Mouse (Mus musculus) liver, adult 2 months (tissue): ENCODE measurements around the gene Kat8. TPM values are rescaled to one million over a fixed set of nuclear protein-coding genes. Genes with fewer than 3 reads are reported as not detected.

ENCODE experiments used
- DNase-seq: peaks from one replicate; pipeline ENCODE4 v3.0.0-alpha.2; 2011; ENCODE audit warnings: low read depth, low spot score; ENCODE audit errors: extremely low read depth
- H3K27ac ChIP-seq: fragments of 200-500 bp; replicated peaks from 2 replicates; pipeline ENCODE4 v1.5.1; 2012; ENCODE audit warnings: low read depth, mild to moderate bottlenecking, control low read depth, inconsistent platforms, low read length; ENCODE audit not compliant: insufficient read depth
- H3K27me3 ChIP-seq: fragments of 200-500 bp; 2 replicates; pipeline ENCODE4 v1.6.1; 2012; ENCODE audit warnings: mild to moderate bottlenecking, moderate library complexity, low read length, inconsistent platforms; ENCODE audit not compliant: control insufficient read depth, insufficient read depth
- H3K36me3 ChIP-seq: fragments of 200-500 bp; 2 replicates; pipeline ENCODE4 v1.6.1; 2012; ENCODE audit warnings: low read length, inconsistent platforms; ENCODE audit not compliant: control insufficient read depth, insufficient read depth
- H3K4me1 ChIP-seq: fragments of 200-500 bp; 2 replicates; pipeline ENCODE4 v1.6.1; 2011; ENCODE audit warnings: low read length; ENCODE audit not compliant: control insufficient read depth, insufficient read depth
- H3K4me3 ChIP-seq: fragments of 200-500 bp; 2 replicates; pipeline ENCODE4 v1.5.1; 2011; ENCODE audit warnings: low read depth, mild to moderate bottlenecking, control low read depth, low read length, moderate library complexity; ENCODE audit not compliant: insufficient read depth
- H3K79me2 ChIP-seq: fragments of 200-500 bp; 2 replicates; pipeline ENCODE4 v1.6.1; 2012; ENCODE audit warnings: inconsistent platforms, mild to moderate bottlenecking, low read length, moderate library complexity; ENCODE audit not compliant: control insufficient read depth, insufficient read depth
- H3K9ac ChIP-seq: fragments of 200-500 bp; 2 replicates; pipeline ENCODE4 v1.6.1; 2012; ENCODE audit warnings: low read depth, mild to moderate bottlenecking, control low read depth, inconsistent platforms, low read length
- CTCF ChIP-seq: fragments of 200-500 bp; IDR thresholded peaks from 2 replicates; pipeline ENCODE4 v1.5.1; 2011; ENCODE audit warnings: low read depth, low read length, control low read depth
- POLR2A ChIP-seq: fragments of 200-500 bp; IDR thresholded peaks from 2 replicates; pipeline ENCODE4 v1.6.1; 2011; ENCODE audit warnings: low read length, control low read depth; ENCODE audit not compliant: insufficient read depth; ENCODE audit errors: extremely low read depth
- WGBS: fragments of 180-500 bp; shearing (Covaris S2); methylation state at CpG from one replicate; pipeline ENCODE4 v1.1.7; 2018; 5-methylcytosine and 5-hydroxymethylcytosine counted together
- polyA plus RNA-seq: library from polyadenylated mRNA; depleted of rRNA; stranded (reverse); fragments of >200 nt; gene quantifications from 2 replicates; pipeline ENCODE4 v1.2.3, GENCODE M21; 2012
- total RNA-seq: library from RNA; depleted of rRNA; stranded (reverse); fragments of >200 nt; gene quantifications from 2 replicates; pipeline ENCODE4 v1.2.3, GENCODE M21; 2014

Kat8 gene
- total and polyA plus RNA-seq, 2 experiments = 11.5 to 15.8 TPM

DNA sequence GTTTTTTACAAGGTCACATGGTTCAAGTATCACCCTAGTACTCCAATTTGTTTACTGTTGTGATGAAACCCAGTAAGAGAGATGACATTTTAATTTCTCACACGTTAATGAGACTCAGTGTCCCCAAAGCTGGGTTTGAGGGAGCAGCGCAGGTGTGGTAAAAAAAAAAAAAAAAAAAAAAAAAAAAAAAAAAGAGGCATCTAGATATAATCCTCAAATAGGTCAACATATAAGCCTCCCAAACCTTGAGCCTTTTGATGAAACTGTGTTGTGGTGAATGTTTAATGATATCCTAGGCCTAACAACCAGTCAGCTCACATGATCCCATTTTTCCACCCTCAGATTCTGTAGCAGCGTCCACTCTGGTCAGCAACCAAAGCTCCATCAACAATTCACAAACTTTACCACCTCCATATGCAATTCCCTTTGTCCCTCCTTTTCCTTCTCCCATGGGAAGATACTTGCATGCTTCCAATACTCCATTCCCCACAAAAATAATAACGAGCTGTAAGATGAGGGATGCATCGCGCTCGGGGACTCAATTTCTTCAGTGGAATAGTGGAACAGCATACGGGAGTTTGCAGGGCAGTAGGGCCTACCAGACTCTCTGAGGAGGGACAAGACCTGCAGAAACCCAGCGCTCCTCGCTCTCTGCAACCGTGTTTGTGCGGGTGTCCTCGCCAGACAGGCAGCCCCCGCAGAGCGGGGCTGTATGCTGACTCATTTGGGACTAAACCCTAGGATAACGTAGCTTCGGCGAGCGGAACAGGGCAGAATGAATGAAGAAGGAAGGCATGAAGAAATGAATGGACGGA is 37.3 kb upstream of the Kat8 start:
- H3K27ac ChIP-seq = no peak overlapping the region
- WGBS = 4% methylated on average over 20 of the region's 20 CpGs

DNA sequence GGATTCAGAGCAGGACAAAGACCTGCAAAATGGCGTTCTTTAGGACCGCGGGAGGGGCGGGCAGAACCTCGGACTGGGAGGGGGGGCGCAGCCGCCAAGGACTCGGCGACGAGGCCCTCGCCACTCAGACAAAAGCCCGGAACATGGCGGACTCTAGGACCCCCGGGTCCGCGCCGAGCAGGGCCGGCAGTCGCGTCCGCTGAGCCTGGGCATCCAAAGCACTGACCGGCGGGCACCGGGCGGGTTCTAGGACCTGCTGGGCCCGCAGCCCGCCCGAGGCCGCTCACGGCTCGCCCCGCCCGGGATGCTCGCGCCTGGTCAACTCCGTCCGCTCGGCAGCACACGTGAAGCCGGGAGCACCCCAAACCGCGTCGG is 36.7 kb upstream of the Kat8 start:
- Histone ChIP-seq H3K36me3 (peaks cover 1% of the 10 kb centered on the region; the same call in 1 of the 2 replicates), H3K4me3 (peak overlapping the region; percentile 94), H3K9ac (peak overlapping the region; percentile 81), H3K4me1 (peaks cover 6% of the 10 kb centered on the region), H3K27me3 (no peaks in the 10 kb centered on the region), H3K27ac (peak overlapping the region; percentile 90), H3K79me2 (peaks cover 16% of the 10 kb centered on the region; the same call in 1 of the 2 replicates)
- TF ChIP-seq CTCF (no peak), POLR2A (no peak)
- under 1% methylated on average over 41 of the region's 43 CpGs for WGBS
- DNase-seq = peak; percentile 57

More for the DNA sequence above, 37.3 kb upstream of the Kat8 start:
- peaks cover 14% of the 10 kb centered on the region; the same call in 1 of the 2 replicates for H3K79me2 ChIP-seq
- peaks cover 1% of the 10 kb centered on the region; the same call in 1 of the 2 replicates for H3K36me3 ChIP-seq
- DNase-seq = no peak
- H3K4me1 ChIP-seq = peaks cover 6% of the 10 kb centered on the region
- H3K27me3 ChIP-seq = no peaks in the 10 kb centered on the region
- peak overlapping the region; percentile 81 for H3K9ac ChIP-seq
- H3K4me3 ChIP-seq = peak overlapping the region; percentile 94
- no peak for TF ChIP-seq CTCF

- TF ChIP-seq POLR2A (0 out of 2 replicates have a peak, but pooled peaks have one; percentile 16), CTCF (no peak)
- peak within 1 kb of the TSS; percentile 94 for H3K4me3 ChIP-seq
- H3K4me1 ChIP-seq = peaks cover 6% of the 10 kb centered on the region
- H3K9ac ChIP-seq = peak within 1 kb of the TSS; percentile 94
- WGBS = under 1% methylated on average over 41 of the region's 41 CpGs
- no peaks in the 10 kb centered on the region for H3K27me3 ChIP-seq
- peaks cover 16% of the 10 kb centered on the region; the same call in 1 of the 2 replicates for H3K79me2 ChIP-seq
- H3K36me3 ChIP-seq = peaks cover 2% of the 10 kb centered on the region
- H3K27ac ChIP-seq = peak within 1 kb of the TSS; percentile 90
- peak; percentile 80 for DNase-seq
These were observed 36.3 kb upstream of the Kat8 start, which contains the start of gene Zfp646 for GRCm38 (mm10) chr7:127876041-127876466. TSS of gene Zfp646 (plus strand) at chr7:127876221.

GRCm38 (mm10) chr7:127876467-127877348 is 35.6 kb upstream of the Kat8 start, which contains the start of gene Zfp668:
TSS of gene Zfp668 (minus strand) at chr7:127876828.
- Histone ChIP-seq H3K9ac (peak within 1 kb of the TSS; percentile 94), H3K4me3 (peak within 1 kb of the TSS; percentile 94)
- under 1% methylated on average over 60 of the region's 60 CpGs for WGBS

GRCm38 (mm10) chr7:127879301-127879700 is 33.0 kb upstream of the Kat8 start:
- H3K27ac ChIP-seq = no peak overlapping the region
- H3K27me3 ChIP-seq = no peaks in the 10 kb centered on the region
- H3K9ac ChIP-seq = no peak overlapping the region
- H3K4me1 ChIP-seq = peaks cover 9% of the 10 kb centered on the region
- H3K79me2 ChIP-seq = peaks cover 31% of the 10 kb centered on the region
- peaks cover 9% of the 10 kb centered on the region for H3K36me3 ChIP-seq
- no peak overlapping the region for H3K4me3 ChIP-seq
- no peak for TF ChIP-seq POLR2A
- TF ChIP-seq CTCF = no peak
- WGBS = 98% methylated on average over 9 of the region's 9 CpGs
- DNase-seq = no peak

More at GRCm38 (mm10) chr7:127876467-127877348, 35.6 kb upstream of the Kat8 start, which contains the start of gene Zfp668:
- H3K27ac ChIP-seq = peak within 1 kb of the TSS; percentile 90
- H3K27me3 ChIP-seq = no peaks in the 10 kb centered on the region
- TF ChIP-seq CTCF (no peak), POLR2A (peak; percentile 30; the same call in 1 of the 2 replicates)
- peaks cover 21% of the 10 kb centered on the region for H3K79me2 ChIP-seq
- H3K4me1 ChIP-seq = peaks cover 6% of the 10 kb centered on the region
- peaks cover 7% of the 10 kb centered on the region for H3K36me3 ChIP-seq
- DNase-seq = peak; percentile 89
